Mouse (Mus musculus): ENCODE measurements at regions not wholly inside any gene's neighbourhood (a gene's known extent, or its start where the extent isn't known, plus 50 kb on each side); places are given as distances from the start of the nearest gene placed in this dataset.

- Histone ChIP-seq H3K4me2 (ENCODE audit: low read length) (no peak overlapping the region), H3K9me3 (replicated peaks; ENCODE audit: control insufficient read depth, low read length, poor library complexity, severe bottlenecking) (no peaks in the 10 kb centered on the region), H3K36me3 (ENCODE audit: control insufficient read depth, insufficient read depth, low read length) (no peaks in the 10 kb centered on the region), H3K4me3 (ENCODE audit: low read depth, low read length) (no peak overlapping the region), H3K4me1 (ENCODE audit: control insufficient read depth, insufficient read depth, low read length) (peaks cover 10% of the 10 kb centered on the region; the same call in 1 of the 2 replicates), H3K27me3 (ENCODE audit: control insufficient read depth, insufficient read depth, low read depth, low read length) (no peaks in the 10 kb centered on the region), H3K27ac (ENCODE audit: low read length) (0 out of 2 replicates have a peak overlapping the region, but pooled peaks have one; percentile 33), H3K9ac (ENCODE audit: low read depth, low read length) (no peak overlapping the region)
- no peak for ATAC-seq
- WGBS, result 62% methylated on average over 6 of the region's 6 CpGs
Measured at GRCm38 (mm10) chr16:72088916-72089315, 219.2 kb upstream of the Robo1 start.

Data from midbrain, embryonic 16.5 days (tissue).